Mouse (Mus musculus) heart, postnatal 0 days (tissue): ENCODE results near the gene Ciz1. TPM values are rescaled to one million over a fixed set of nuclear protein-coding genes. Genes with fewer than 3 reads are reported as not detected.
A peak's percentile ranks its signal among the peaks of the same experiment; 100 is the strongest.

Source experiments
- ATAC-seq: fragments of 200-750 bp; cut with Nextera tagmentation; 2 replicates; pipeline ENCODE4 v1.8.0; 2017; ENCODE audit warnings: low read depth, moderate number of reproducible peaks, moderate library complexity; ENCODE audit not compliant: insufficient read depth
- DNase-seq: peaks from one replicate; pipeline ENCODE4 v3.0.0-alpha.2; 2016; ENCODE audit warnings: low spot score
- H3K27ac ChIP-seq: fragments of 300-500 bp; sonication (generic); 2 replicates; pipeline ENCODE4 v1.5.1; 2014; ENCODE audit warnings: low read depth, mild to moderate bottlenecking
- H3K27me3 ChIP-seq: fragments of 300-500 bp; sonication (generic); 2 replicates; pipeline ENCODE4 v1.6.1; 2014; ENCODE audit warnings: low read length, mixed read lengths; ENCODE audit not compliant: control insufficient read depth, insufficient read depth
- H3K36me3 ChIP-seq: fragments of 300-500 bp; sonication (generic); replicated peaks from 2 replicates; pipeline ENCODE4 v1.6.1; 2014; ENCODE audit warnings: low read length, mixed read lengths; ENCODE audit not compliant: control insufficient read depth, insufficient read depth
- H3K4me1 ChIP-seq: fragments of 300-500 bp; sonication (generic); 2 replicates; pipeline ENCODE4 v1.6.1; 2014; ENCODE audit warnings: antibody characterized with exemption; ENCODE audit not compliant: control insufficient read depth, insufficient read depth
- H3K4me2 ChIP-seq: fragments of 300-500 bp; sonication (generic); 2 replicates; pipeline ENCODE4 v1.6.1; 2014; ENCODE audit warnings: low read depth, mild to moderate bottlenecking, low read length, moderate library complexity
- H3K4me3 ChIP-seq: fragments of 300-500 bp; sonication (generic); 2 replicates; pipeline ENCODE4 v1.5.1; 2014; ENCODE audit warnings: low read depth, low read length
- H3K9ac ChIP-seq: fragments of 300-500 bp; sonication (generic); replicated peaks from 2 replicates; pipeline ENCODE4 v1.6.1; 2014; ENCODE audit warnings: low read depth, low read length, mixed read lengths
- H3K9me3 ChIP-seq: fragments of 300-500 bp; sonication (generic); replicated peaks from 2 replicates; pipeline ENCODE4 v1.6.1; 2016; ENCODE audit warnings: low read length; ENCODE audit not compliant: control insufficient read depth
- CTCF ChIP-seq: IDR thresholded peaks from 2 replicates; pipeline ENCODE4 v1.5.1; 2016; ENCODE audit warnings: antibody characterized with exemption, control low read depth, low read depth
- EP300 ChIP-seq: IDR thresholded peaks from 2 replicates; pipeline ENCODE4 v1.6.1; 2016; ENCODE audit warnings: antibody characterized with exemption, low read depth
- WGBS: fragments of 180-500 bp; shearing (Covaris S2); extraction: QIAGEN DNeasy Blood & Tissue Kit; methylation state at CpG from one replicate; pipeline ENCODE4 v1.1.7; 2014; 5-methylcytosine and 5-hydroxymethylcytosine counted together
- polyA plus RNA-seq: library from polyadenylated mRNA; unstranded; fragments of >200 nt; fragmentation: Nextera tagmentation; extraction: Ambion mirVana; gene quantifications from 2 replicates; pipeline ENCODE4 v1.2.1, GENCODE M21; 2015
- total RNA-seq: library from RNA; depleted of rRNA; stranded (reverse); fragments of >200 nt; gene quantifications from 2 replicates; pipeline ENCODE4 v1.2.3, GENCODE M21; 2014; ENCODE audit warnings: low replicate concordance

Gene Ciz1
- total and polyA plus RNA-seq, 2 experiments from 2014 or later = 17.6 to 79.9 TPM

DNA sequence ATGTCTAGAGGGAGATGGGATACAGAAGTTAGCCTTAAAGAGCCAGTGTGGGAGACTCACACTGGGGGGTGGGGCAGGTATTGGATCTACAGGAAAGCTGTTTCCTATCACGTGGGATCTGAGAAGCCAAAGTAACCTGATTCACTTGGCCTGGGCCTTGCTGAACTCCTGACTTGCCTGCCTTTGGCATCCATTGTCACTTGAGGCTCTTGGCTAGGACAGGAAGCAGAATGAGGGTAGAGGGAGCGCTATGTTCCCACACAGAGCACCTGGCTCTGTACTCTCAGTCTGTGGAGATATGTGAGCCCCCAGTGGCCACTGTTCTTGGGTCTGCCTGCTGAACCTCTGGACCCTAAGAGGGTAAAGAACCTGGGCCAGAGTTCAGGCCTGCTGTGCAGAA is 64.4 kb downstream of the Ciz1 start:
- 80% methylated on average over 2 of the region's 2 CpGs for WGBS

DNA sequence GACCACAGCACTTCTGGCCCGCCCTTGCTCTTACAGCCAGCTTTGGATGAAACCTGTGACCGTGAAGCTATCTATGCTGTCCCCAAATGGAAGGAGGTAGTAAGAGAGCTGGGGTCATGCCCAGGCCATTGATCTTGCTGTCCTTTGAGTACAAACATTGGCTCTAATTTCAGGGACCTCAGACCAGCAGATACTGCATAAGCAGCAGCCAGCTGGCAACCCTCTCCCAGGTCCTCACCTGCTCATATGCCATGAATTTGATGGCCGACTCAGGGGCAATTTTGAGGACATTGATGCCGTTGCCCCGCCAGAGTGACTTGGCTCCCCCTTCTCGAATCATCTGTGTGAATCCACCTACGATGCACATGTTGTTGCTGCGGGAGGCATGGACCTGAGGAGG is 65.4 kb downstream of the Ciz1 start:
- Histone ChIP-seq H3K4me1 (peaks cover 8% of the 10 kb centered on the region), H3K9me3 (no peaks in the 10 kb centered on the region), H3K36me3 (peaks cover 63% of the 10 kb centered on the region), H3K27me3 (no peaks in the 10 kb centered on the region), H3K4me3 (no peak overlapping the region), H3K9ac (no peak overlapping the region), H3K4me2 (no peak overlapping the region), H3K27ac (no peak overlapping the region)
- 91% methylated on average over 8 of the region's 8 CpGs for WGBS
- no peak for TF ChIP-seq CTCF
- TF ChIP-seq EP300 = no peak
- ATAC-seq (no peak), DNase-seq (no peak)

More for the DNA sequence above, 64.4 kb downstream of the Ciz1 start:
- Histone ChIP-seq H3K27me3 (no peaks in the 10 kb centered on the region), H3K27ac (no peak overlapping the region), H3K4me1 (no peaks in the 10 kb centered on the region), H3K36me3 (peaks cover 63% of the 10 kb centered on the region), H3K4me2 (no peak overlapping the region), H3K9ac (no peak overlapping the region), H3K4me3 (no peak overlapping the region), H3K9me3 (no peaks in the 10 kb centered on the region)
- DNase-seq (no peak), ATAC-seq (no peak)
- TF ChIP-seq CTCF = no peak
- no peak for TF ChIP-seq EP300

DNA sequence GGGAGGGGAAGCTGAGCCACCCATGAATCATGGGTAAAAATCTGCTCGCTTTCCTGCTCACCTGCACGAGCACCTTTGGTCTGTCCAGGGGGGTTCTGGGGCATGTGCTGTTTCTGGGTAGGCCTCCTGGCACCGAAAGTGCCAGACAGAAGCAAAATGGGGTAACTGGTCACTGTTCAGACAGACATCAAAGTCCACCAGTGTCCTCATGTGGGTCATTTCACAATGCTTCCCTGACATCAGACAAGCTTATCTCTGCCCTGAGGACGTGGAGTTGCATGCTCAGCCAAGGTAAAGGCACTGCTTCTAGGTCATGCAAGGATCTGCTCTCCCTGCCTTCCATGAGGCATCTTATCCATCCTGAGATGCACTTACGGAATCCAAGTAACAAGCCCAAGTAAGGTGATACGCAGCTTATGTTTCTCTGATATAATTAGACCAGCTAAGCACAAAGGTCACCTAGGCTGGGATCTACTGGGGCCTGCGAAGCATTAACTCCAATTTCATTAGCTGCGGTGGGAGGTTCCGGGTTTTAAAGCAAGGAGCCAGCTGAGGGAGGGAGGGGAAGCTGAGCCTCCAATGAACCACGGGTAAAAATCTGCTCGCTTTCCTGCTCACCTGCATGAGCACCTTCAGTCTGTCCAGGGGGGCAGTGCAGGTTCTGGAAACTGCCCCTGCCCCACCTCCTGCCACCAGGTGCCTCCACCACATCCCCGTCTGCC is 66.5 kb downstream of the Ciz1 start:
- Histone ChIP-seq H3K4me2 (no peak overlapping the region), H3K27me3 (no peaks in the 10 kb centered on the region), H3K9me3 (no peaks in the 10 kb centered on the region), H3K4me3 (no peak overlapping the region), H3K36me3 (peaks cover 63% of the 10 kb centered on the region), H3K27ac (no peak overlapping the region), H3K4me1 (peaks cover 19% of the 10 kb centered on the region), H3K9ac (no peak overlapping the region)
- DNase-seq (no peak), ATAC-seq (no peak)
- TF ChIP-seq EP300 (no peak), CTCF (no peak)
- 85% methylated on average over 12 of the region's 12 CpGs for WGBS

DNA sequence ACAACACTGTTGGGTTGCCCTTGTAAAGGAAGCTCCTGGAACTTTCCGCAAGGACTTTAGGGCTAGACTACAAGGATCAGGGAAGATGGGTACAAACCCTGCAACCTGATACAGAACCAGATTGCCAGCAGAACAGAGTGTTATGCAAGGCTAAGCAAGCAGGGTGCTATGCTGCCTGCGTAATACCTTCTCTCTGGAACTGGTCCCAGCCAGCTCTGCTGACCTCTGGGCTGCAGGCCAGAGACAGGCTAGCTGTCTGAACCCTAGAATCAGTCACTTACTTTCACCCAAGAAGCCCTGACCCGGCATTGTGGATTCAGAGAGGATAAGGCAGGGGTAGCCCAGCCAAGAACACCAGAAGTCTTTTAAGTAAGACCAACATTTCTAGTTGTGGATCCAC is 67.2 kb downstream of the Ciz1 start:
- peaks cover 63% of the 10 kb centered on the region for H3K36me3 ChIP-seq
- DNase-seq = no peak
- H3K4me1 ChIP-seq = peaks cover 26% of the 10 kb centered on the region
- no peak overlapping the region for H3K4me3 ChIP-seq
- no peaks in the 10 kb centered on the region for H3K9me3 ChIP-seq
- peak; percentile 34 for ATAC-seq
- no peak overlapping the region for H3K4me2 ChIP-seq
- 0 out of 2 replicates have a peak overlapping the region, but pooled peaks have one; percentile 3 for H3K27ac ChIP-seq
- WGBS = 60% methylated on average over 3 of the region's 3 CpGs
- TF ChIP-seq EP300 = no peak
- no peak for TF ChIP-seq CTCF
- H3K9ac ChIP-seq = no peak overlapping the region
- no peaks in the 10 kb centered on the region for H3K27me3 ChIP-seq

DNA sequence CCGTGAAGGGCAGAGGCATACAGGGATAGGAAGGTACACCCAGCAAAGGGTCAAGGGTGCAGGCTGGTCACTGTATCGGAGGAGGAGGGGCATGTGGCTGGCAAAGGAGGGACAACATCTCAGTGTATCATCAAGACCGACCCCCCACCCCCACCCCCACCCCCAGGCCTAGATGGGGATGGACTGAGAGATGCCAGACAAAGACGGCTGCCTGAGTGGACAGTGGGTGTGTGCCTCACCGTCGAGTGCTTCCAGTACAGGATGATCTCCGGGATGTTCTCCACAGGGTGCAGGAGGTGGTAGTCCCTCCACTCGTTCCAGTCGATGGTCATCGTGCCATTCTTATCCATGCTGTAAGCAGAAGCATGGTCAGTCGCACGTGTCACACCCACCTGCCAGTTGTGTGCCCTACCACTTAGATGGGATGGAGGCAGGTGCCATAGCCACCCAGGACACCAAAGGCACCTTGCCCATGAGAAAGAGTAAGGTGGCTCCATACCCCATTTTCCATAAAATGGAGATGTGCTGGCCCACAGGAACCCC is 68.0 kb downstream of the Ciz1 start:
- Histone ChIP-seq H3K27ac (no peak overlapping the region), H3K36me3 (peaks cover 56% of the 10 kb centered on the region), H3K4me3 (no peak overlapping the region), H3K4me2 (no peak overlapping the region), H3K27me3 (no peaks in the 10 kb centered on the region), H3K4me1 (peaks cover 34% of the 10 kb centered on the region), H3K9ac (no peak overlapping the region), H3K9me3 (no peaks in the 10 kb centered on the region)
- TF ChIP-seq CTCF (no peak), EP300 (no peak)
- DNase-seq = no peak
- WGBS = 83% methylated on average over 12 of the region's 12 CpGs
- no peak for ATAC-seq

DNA sequence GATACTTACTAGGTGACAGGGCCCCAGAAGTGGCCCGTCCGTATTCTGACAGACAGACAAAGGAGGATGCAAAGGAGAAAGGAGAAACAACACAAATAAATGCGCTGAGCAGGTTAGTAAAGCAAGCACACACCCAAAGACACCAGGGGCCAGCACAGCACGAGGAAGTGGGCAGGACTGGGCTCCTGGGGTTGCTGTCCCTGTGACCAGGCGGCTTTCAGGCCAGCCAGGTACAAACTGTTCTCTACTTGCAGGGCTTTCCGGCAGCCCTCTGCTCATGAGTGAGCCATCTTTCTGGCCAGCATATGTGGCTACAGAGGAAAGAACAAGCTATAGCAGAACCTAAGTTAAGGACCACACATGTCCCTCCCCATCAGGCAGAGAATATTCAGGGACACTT is 68.5 kb downstream of the Ciz1 start:
- TF ChIP-seq CTCF = no peak
- TF ChIP-seq EP300 = no peak
- Histone ChIP-seq H3K4me2 (no peak overlapping the region), H3K4me1 (peaks cover 34% of the 10 kb centered on the region), H3K27me3 (no peaks in the 10 kb centered on the region), H3K4me3 (no peak overlapping the region), H3K9ac (no peak overlapping the region), H3K36me3 (peaks cover 51% of the 10 kb centered on the region), H3K27ac (no peak overlapping the region), H3K9me3 (no peaks in the 10 kb centered on the region)
- DNase-seq = no peak
- ATAC-seq = no peak
- WGBS = 86% methylated on average over 6 of the region's 6 CpGs
